Mouse (Mus musculus) adrenal gland, adult 8-10 months (tissue): ENCODE measurements around the gene Defa37. TPM values are rescaled to one million over a fixed set of nuclear protein-coding genes. Genes with fewer than 3 reads are reported as not detected.
"Not testable (repeated sequence)": the region's sequence is repeated elsewhere in the genome, so short reads cannot be mapped to it uniquely, and the experiment has no call there.

Experiments
- DNase-seq: peaks from one replicate; pipeline ENCODE4 v3.0.0; 2022
- total RNA-seq, 4 experiments: library from RNA; stranded (reverse); gene quantifications; 2 replicates each; pipeline ENCODE4 v1.2.4; 2022

Defa37 gene
- not detected for total RNA-seq

GRCm38 (mm10) chr8:21565086-21565485 lies at the start of gene Defa37:
Gene Defa37, plus strand, starts transcription at chr8:21565386.
- DNase-seq = not testable (repeated sequence)

- DNase-seq = not testable (repeated sequence)
These were observed 36.5 kb upstream of the Defa37 start, which contains the start of gene Defa32 for GRCm38 (mm10) chr8:21528732-21529131. Gene Defa32, plus strand, starts transcription at chr8:21529032.

- not testable (repeated sequence) for DNase-seq
These were observed 17.5 kb downstream of the Defa37 start, which contains the start of gene Defa28 for GRCm38 (mm10) chr8:21582706-21583105. Gene Defa28, plus strand, starts transcription at chr8:21583006.

- DNase-seq = not testable (repeated sequence)
These were observed 29.2 kb downstream of the Defa37 start, which contains the start of gene Gm7861 for GRCm38 (mm10) chr8:21594408-21594807. Gene Gm7861, minus strand, starts transcription at chr8:21594508.

Other genes starting within 250 kb of the Defa37 start
- gene Defa27, start 249.8 kb upstream of the Defa37 start, total RNA-seq = not detected
- gene Defa29, start 238.4 kb upstream of the Defa37 start, total RNA-seq = not detected
- not detected for gene Defa2, start 186.9 kb upstream of the Defa37 start, total RNA-seq
- not detected for gene Defa33, start 173.6 kb upstream of the Defa37 start, total RNA-seq
- gene Defa36, start 138.0 kb upstream of the Defa37 start, total RNA-seq = not detected
- gene Gm7849, start 108.8 kb upstream of the Defa37 start, total RNA-seq = not detected
- not detected for gene Defa20, start 56.1 kb upstream of the Defa37 start, total RNA-seq
- not detected for gene Defa32, start 36.4 kb upstream of the Defa37 start, total RNA-seq
- not detected for gene Defa28, start 17.6 kb downstream of the Defa37 start, total RNA-seq
- not detected for gene Gm7861, start 29.1 kb downstream of the Defa37 start, total RNA-seq
- not detected for gene Defa26, start 52.8 kb downstream of the Defa37 start, total RNA-seq
- gene Defa17, start 90.4 kb downstream of the Defa37 start, total RNA-seq = not detected
- not detected for gene Defa34, start 100.4 kb downstream of the Defa37 start, total RNA-seq
- gene AY761184, start 138.3 kb downstream of the Defa37 start, total RNA-seq = not detected
- not detected for gene Defa24, start 169.1 kb downstream of the Defa37 start, total RNA-seq